Mouse (Mus musculus) erythroid progenitor cell, adult 5-6 weeks (primary cell): Measurements from ENCODE around the gene Prss27. TPM values are rescaled to one million over a fixed set of nuclear protein-coding genes. Genes with fewer than 3 reads are reported as not detected.

Experiments
- ATAC-seq: replicated peaks from 2 replicates; pipeline ENCODE4 v1.8.0; 2016; ENCODE audit warnings: moderate number of reproducible peaks, mild to moderate bottlenecking, moderate TSS enrichment, inconsistent platforms; ENCODE audit not compliant: poor library complexity, low FRiP score, severe bottlenecking
- total RNA-seq, 2 experiments: library from RNA; stranded (forward) in 1 of 2; stranded (reverse) in 1 of 2; fragments of 150-400 nt in 1 of 2; fragments of 186-747, 209-891 nt in 1 of 2; gene quantifications; 2 replicates each; pipeline versions ENCODE4 v1.2.3 to v1.2.4; 2015 to 2017; ENCODE audit warnings: low replicate concordance in 2 of 2

Prss27 gene
- total RNA-seq (2015; ENCODE audit: low replicate concordance) (not detected in 2 replicates), total RNA-seq (2017; ENCODE audit: low replicate concordance) (not detected in 2 replicates)

GRCm38 (mm10) chr17:24037844-24038243 lies at the start of gene Prss27:
Gene Prss27 (plus strand): TSS chr17:24038144.
- no peak for ATAC-seq

GRCm38 (mm10) chr17:23989802-23990201 lies 48.1 kb upstream of the Prss27 start:
- ATAC-seq, result no peak

- no peak for ATAC-seq
Observed at GRCm38 (mm10) chr17:23992789-23993553, 45.0 kb upstream of the Prss27 start.

GRCm38 (mm10) chr17:23993559-23994428 lies 44.1 kb upstream of the Prss27 start:
- peak; percentile 48 for ATAC-seq

- ATAC-seq, result no peak
Observed at GRCm38 (mm10) chr17:23994667-23995066, 43.3 kb upstream of the Prss27 start.

- no peak for ATAC-seq
Observed at GRCm38 (mm10) chr17:23995421-23995820, 42.5 kb upstream of the Prss27 start.

- no peak for ATAC-seq
Observed at GRCm38 (mm10) chr17:23997901-23998300, 40.0 kb upstream of the Prss27 start, which contains the start of gene Prss22. Gene Prss22 (minus strand): TSS chr17:23998100.

GRCm38 (mm10) chr17:23998383-23998782 lies 39.6 kb upstream of the Prss27 start:
- no peak for ATAC-seq

- no peak for ATAC-seq
Observed at GRCm38 (mm10) chr17:24000404-24000803, 37.5 kb upstream of the Prss27 start.

- ATAC-seq, result no peak
Observed at GRCm38 (mm10) chr17:24004071-24004665, 33.8 kb upstream of the Prss27 start.

GRCm38 (mm10) chr17:24005049-24005448 lies 32.9 kb upstream of the Prss27 start:
- ATAC-seq, result no peak

- ATAC-seq, result no peak
Observed at GRCm38 (mm10) chr17:24006930-24007329, 31.0 kb upstream of the Prss27 start.

GRCm38 (mm10) chr17:24007391-24007790 lies 30.6 kb upstream of the Prss27 start:
- ATAC-seq, result no peak

- no peak for ATAC-seq
Observed at GRCm38 (mm10) chr17:24008105-24008504, 29.8 kb upstream of the Prss27 start.

GRCm38 (mm10) chr17:24009617-24010016 lies 28.3 kb upstream of the Prss27 start:
- ATAC-seq, result no peak

- ATAC-seq, result no peak
Observed at GRCm38 (mm10) chr17:24012921-24013320, 25.0 kb upstream of the Prss27 start.

GRCm38 (mm10) chr17:24014433-24014965 lies 23.4 kb upstream of the Prss27 start:
- no peak for ATAC-seq

GRCm38 (mm10) chr17:24015727-24016126 lies 22.2 kb upstream of the Prss27 start:
- ATAC-seq, result peak; percentile 79; the same call in 1 of the 2 replicates

- ATAC-seq, result no peak
Observed at GRCm38 (mm10) chr17:24020696-24021095, 17.2 kb upstream of the Prss27 start.
